Mouse (Mus musculus) adrenal gland, postnatal 14 days (tissue): ENCODE data around the gene Grin2b. TPM values are rescaled to one million over a fixed set of nuclear protein-coding genes. Genes with fewer than 3 reads are reported as not detected.

Experiments
- DNase-seq: peaks from one replicate; pipeline ENCODE4 v3.0.0; 2021; ENCODE audit warnings: mixed read lengths
- total RNA-seq: library from RNA; stranded (reverse); gene quantifications from 2 replicates; pipeline ENCODE4 v1.2.3, GENCODE M21; 2021

Grin2b gene
- total RNA-seq, 1 experiment from 2014 or later = 0.11 TPM

DNA sequence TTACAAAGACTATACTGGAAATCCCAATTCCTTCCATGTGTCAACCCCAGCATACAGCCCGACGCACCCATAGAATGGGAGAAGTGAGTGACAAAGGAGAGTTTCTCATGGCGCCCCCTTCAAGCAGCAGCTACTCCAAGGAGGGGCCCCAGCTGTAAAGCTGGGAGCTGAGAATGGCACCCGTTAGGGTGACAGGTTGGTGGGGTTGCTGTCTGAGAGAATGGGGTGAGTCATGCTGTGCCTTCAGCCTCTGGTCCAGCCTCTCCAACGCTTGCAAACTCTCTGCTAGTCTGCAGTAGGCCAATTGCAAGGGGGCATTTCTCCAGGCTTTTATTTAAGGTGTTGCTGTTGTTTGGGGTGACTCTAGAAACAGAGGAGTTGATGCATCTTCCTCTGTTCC is 73.1 kb downstream of the Grin2b start:
- no peak for DNase-seq

DNA sequence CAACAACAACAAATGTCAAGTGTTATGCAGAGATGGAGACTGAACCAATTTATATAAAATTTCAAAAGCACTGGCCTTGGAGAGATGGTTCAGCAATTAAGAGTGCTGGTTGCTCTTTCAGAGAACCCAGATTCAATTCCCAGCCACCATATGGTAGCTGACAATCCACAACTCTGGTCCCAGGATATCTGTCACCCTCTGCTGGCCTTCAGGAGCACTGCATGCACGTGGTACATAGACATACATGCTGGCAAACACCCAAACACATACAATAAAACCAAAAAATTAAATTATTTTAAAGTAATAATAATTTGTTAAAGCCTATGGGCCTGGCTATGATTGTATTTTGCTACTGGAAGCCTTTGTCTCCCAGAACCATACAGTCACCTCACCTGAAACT is 77.0 kb downstream of the Grin2b start:
- no peak for DNase-seq

GRCm38 (mm10) chr6:136079991-136080734 is 93.1 kb downstream of the Grin2b start:
- no peak for DNase-seq

DNA sequence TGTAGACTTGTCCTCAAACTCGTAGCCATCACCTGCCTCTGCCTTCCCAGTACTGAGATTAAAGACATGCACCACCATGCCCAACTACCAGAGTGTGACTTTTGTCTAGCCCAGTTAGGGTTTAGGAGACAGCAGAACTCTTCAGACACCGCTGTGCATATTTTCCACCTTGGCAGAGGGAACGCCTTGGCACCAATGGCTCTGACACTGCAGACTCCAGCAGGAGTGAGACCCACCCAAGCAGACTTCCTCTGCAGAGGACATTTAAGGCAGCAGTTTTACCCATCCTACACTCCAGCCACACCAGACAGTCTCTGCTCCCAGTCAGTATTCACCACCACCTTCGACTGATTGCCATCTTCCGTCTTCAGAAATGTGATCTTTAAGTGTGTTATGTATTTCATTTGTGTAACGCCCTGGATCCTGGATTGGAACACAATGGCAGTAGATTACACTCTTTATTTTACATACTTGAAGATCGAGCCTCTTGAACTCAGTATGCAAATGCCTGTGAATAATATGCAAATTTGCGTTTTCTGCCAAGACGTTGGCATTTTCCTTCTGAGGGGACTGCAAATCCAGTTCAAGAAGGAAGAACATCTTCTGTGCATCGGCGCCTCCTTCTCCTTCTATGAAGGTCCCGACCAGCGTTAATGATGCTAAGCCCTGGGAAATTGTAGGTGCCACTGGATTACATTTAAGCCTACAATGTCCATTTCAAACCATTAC is 100.8 kb downstream of the Grin2b start:
- DNase-seq = no peak

GRCm38 (mm10) chr6:136070101-136070500 is 103.2 kb downstream of the Grin2b start:
- no peak for DNase-seq

DNA sequence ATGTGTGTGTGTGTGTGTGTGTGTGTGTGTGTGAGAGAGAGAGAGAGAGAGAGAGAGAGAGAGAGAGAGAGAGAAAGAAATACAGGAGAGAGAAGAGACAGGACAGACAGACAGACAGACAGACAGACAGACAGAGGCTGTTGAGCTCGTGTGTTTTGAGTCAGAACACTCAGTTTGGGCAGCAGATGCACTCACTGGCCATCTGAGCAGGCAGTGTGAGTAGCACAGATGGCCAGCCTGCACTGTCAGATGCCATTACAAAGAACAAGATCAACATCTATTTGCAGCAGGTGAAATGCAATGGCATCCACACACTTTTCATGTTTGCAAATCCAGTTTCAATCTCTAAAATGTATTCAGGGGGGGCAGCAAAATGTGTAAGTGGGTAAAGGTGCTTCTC is 120.0 kb downstream of the Grin2b start:
- no peak for DNase-seq

- DNase-seq = no peak
These were observed 123.0 kb downstream of the Grin2b start for GRCm38 (mm10) chr6:136050346-136050745.

DNA sequence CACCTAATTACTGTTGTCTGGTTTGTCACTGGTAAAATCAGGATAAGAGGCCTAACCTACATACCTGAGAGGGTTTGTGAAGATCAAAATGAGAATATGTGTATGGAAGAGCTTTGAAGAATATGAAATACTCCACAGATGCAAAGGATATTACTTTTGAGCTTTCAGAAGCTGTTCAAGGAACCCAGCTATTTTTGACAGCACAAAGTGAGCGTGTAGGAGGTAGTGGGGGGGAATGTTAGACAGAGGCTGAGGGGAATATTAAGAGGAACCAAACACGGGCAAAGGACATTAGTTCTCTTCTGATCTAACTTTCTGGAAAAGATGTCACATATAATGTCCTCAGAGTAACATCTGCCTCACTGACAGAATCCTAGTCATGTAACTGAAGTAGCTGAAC is 125.2 kb downstream of the Grin2b start:
- DNase-seq = no peak

DNA sequence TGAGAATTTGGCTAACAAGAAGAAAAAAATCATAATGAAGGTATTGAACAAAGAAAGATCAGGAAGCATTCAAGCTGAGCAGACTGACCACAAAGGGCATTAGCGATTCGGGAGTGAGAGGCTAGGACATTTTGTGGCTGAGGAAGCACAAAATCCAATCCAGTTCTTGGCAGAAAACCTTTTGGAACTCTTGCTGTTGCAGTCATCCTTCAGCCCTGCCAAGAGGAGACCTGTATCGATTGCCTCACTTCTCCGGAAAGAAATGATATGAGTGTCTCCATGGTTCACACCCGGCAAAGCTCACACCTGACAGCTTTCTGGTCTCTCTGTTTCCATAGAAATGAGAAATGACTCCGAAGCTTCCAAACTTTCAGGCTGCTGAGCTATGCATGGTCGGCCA is 127.2 kb downstream of the Grin2b start:
- DNase-seq = no peak

DNA sequence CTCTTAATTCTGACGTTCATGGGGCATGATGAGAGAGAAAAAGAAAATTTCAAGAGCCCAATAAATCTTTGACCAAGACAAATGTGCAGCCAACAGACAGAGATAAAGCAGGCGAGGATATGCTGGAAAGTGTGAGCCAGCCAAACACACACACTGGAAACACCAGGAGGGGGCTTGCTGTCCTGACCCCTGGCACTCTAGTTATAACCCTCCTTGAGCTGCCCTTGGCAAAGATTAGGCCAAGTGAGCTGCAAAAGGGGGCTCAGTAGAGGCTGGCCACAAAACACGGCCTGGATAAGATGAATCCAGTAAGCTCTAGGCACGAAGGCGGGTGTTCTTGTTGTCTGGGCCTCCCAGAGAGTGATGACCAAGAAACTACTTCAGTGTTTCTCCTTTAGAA is 128.8 kb downstream of the Grin2b start:
- DNase-seq = no peak

- peak; percentile 18 for DNase-seq
These were observed 130.9 kb downstream of the Grin2b start for GRCm38 (mm10) chr6:136042375-136042774.

GRCm38 (mm10) chr6:136041821-136042220 is 131.5 kb downstream of the Grin2b start:
- DNase-seq = no peak

DNA sequence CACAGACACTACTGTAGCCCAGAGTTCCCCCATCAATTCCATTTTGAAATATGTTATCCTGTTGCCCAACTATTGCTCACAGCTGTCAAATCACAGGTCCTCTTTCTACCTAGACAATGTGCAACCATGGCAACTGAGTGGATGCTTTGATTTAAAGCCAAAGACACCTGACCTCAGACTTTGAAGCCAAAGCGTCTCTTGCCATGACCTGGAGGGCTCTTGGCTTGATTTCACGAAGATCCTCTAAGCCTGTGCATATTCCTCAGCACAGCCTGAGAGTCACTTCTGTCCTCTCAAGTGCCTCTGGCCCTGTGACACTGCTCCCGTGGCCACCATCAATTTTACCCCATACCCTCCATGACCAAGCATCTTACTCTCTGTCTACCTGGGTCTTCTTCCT is 132.4 kb downstream of the Grin2b start:
- DNase-seq = no peak

GRCm38 (mm10) chr6:136029235-136029939 is 143.9 kb downstream of the Grin2b start:
- no peak for DNase-seq

- peak; percentile 53 for DNase-seq
These were observed 146.4 kb downstream of the Grin2b start for GRCm38 (mm10) chr6:136026936-136027335.

- DNase-seq = no peak
These were observed 147.5 kb downstream of the Grin2b start for GRCm38 (mm10) chr6:136025801-136026200.

GRCm38 (mm10) chr6:136020460-136020859 is 152.9 kb downstream of the Grin2b start:
- no peak for DNase-seq

DNA sequence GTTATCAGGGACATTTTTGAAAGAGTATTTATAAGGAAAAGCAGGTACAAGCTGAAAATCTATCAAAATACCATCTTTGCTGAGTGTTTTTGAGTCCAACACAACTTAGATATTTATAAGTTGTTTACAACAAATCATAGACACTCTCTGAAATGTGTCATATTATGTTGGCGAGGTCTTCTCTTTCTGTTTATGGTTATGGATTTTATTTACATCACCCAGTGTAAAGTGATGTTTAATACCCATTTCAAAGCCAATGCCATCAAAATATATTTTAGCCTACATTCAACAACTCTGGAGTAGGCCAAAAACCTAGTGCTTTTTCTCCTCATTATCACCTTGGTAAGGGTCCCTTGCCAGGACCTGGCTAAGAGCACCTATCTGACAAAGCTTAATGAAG is 154.3 kb downstream of the Grin2b start:
- no peak for DNase-seq

DNA sequence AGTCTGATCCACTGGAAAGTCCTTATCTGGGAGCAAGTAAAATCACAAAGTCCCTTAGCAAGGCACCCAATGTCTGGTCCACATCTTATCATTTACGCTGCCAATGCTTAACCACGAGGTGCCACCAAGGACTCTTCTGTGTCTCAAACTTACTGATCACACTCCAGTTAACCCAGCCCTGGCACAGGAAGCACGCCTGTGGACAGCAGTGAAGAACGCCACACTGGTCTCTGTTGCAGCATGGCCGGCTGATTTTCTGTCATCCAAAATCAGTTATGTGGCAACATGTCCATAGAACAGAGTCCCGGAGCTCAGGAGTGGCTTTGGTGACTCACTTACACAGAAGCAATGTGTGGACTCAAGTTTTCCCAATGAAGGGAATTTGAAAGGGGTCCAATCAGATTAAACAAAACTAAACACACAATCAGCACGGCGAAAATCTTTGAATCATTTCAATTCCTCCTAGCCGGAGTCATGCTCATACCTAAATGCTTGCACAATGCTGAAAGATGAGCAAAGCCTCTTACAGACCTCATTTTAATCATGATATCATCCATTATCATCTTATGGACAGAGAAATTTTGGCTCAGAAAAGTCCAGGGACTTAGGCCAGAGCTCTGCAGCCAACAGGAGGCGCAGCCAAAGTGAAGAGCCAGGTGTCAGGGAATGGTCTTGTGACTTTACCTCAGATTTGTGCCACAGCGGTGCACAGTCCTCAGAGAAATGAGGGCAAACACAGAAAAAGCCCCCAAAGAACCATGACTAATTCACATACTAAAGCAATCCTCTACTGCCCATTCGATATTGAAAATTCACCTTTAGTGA is 159.5 kb downstream of the Grin2b start:
- peak; percentile 25 for DNase-seq

DNA sequence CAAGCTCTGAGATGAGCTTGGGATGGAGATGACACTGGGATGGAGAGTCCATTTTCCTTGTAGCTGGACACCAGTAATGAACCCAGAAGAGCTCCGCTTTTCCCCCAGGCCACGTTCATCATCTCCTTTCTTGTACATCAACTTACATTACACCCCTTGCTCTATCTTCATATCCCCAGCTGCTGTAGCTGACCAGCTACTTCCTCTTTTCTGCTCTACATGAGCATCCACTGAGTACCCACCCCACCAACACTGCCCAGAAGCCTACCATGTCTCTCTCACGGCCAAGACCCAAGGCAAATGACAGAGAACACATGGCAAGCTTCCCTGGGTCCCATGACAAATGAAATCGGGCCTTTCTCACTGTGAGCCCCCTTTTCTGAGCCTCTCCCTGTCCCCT is 161.8 kb downstream of the Grin2b start:
- no peak for DNase-seq

GRCm38 (mm10) chr6:136011038-136011311 is 162.3 kb downstream of the Grin2b start:
- no peak for DNase-seq

GRCm38 (mm10) chr6:136010290-136011037 is 162.8 kb downstream of the Grin2b start:
- no peak for DNase-seq
